Mouse (Mus musculus) lung, postnatal 0 days (tissue): ENCODE data around the gene 2410131K14Rik. TPM values are rescaled to one million over a fixed set of nuclear protein-coding genes. Genes with fewer than 3 reads are reported as not detected.

Source experiments
- ATAC-seq: fragments of 200-750 bp; cut with Nextera tagmentation; 2 replicates; pipeline ENCODE4 v1.8.0; 2017; ENCODE audit warnings: moderate library complexity
- DNase-seq: peaks from one replicate; pipeline ENCODE4 v3.0.0-alpha.2; 2016; ENCODE audit warnings: low spot score
- H3K27ac ChIP-seq: fragments of 300-500 bp; sonication (generic); 2 replicates; pipeline ENCODE4 v1.5.1; 2014; ENCODE audit warnings: antibody characterized with exemption, mild to moderate bottlenecking, low read length, mixed read lengths
- H3K27me3 ChIP-seq: fragments of 300-500 bp; sonication (generic); replicated peaks from 2 replicates; pipeline ENCODE4 v1.6.1; 2014; ENCODE audit warnings: low read length, mixed read lengths; ENCODE audit not compliant: insufficient read depth
- H3K36me3 ChIP-seq: fragments of 300-500 bp; sonication (generic); 2 replicates; pipeline ENCODE4 v1.6.1; 2014; ENCODE audit warnings: low read length, mixed read lengths; ENCODE audit not compliant: insufficient read depth
- H3K4me1 ChIP-seq: fragments of 300-500 bp; sonication (generic); 2 replicates; pipeline ENCODE4 v1.6.1; 2014; ENCODE audit warnings: antibody characterized with exemption, low read depth, low read length, mixed read lengths; ENCODE audit not compliant: insufficient read depth
- H3K4me2 ChIP-seq: fragments of 300-500 bp; sonication (generic); replicated peaks from 2 replicates; pipeline ENCODE4 v1.6.1; 2014; ENCODE audit warnings: low read depth, mild to moderate bottlenecking, low read length, moderate library complexity, mixed read lengths
- H3K4me3 ChIP-seq: fragments of 300-500 bp; sonication (generic); 2 replicates; pipeline ENCODE4 v1.5.1; 2014; ENCODE audit warnings: low read depth, low read length
- H3K9ac ChIP-seq: fragments of 300-500 bp; sonication (generic); replicated peaks from 2 replicates; pipeline ENCODE4 v1.6.1; 2014; ENCODE audit warnings: low read depth, mild to moderate bottlenecking
- H3K9me3 ChIP-seq: fragments of 300-500 bp; sonication (generic); 2 replicates; pipeline ENCODE4 v1.6.1; 2016; ENCODE audit warnings: low read length, mixed read lengths
- CTCF ChIP-seq: IDR thresholded peaks from 2 replicates; pipeline ENCODE4 v1.5.1; 2016; ENCODE audit warnings: antibody characterized with exemption, mild to moderate bottlenecking
- EP300 ChIP-seq: IDR thresholded peaks from 2 replicates; pipeline ENCODE4 v1.6.1; 2016; ENCODE audit warnings: antibody characterized with exemption, mild to moderate bottlenecking, control low read depth
- WGBS: fragments of 180-500 bp; shearing (Covaris S2); extraction: QIAGEN DNeasy Blood & Tissue Kit; methylation state at CpG from one replicate; pipeline ENCODE4 v1.1.7; 2014; 5-methylcytosine and 5-hydroxymethylcytosine counted together
- polyA plus RNA-seq: library from polyadenylated mRNA; unstranded; fragments of >200 nt; fragmentation: Nextera tagmentation; extraction: Ambion mirVana; gene quantifications from 2 replicates; pipeline ENCODE4 v1.2.1, GENCODE M21; 2015

Gene 2410131K14Rik
- polyA plus RNA-seq, 1 experiment from 2014 or later, result 4.9 TPM

DNA sequence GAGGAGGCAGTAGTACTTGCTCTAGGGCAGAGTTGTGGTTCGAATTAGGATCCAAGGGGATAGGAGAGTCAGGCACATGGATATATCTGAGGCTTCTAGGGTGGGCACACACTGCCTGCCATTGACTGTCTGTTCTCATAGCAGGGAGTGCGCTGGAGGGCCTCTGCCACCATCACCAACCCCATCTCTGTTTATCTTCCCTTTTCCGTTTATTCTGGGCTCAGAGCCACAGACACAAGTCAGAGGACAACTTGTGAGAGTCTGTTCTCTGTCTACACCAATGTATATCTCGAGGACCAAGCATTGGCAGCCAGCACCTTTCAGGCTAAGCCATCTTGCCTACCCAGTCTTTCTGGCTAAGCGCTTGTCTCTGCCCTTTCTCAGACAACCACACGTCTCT lies 14.6 kb downstream of the 2410131K14Rik start:
- H3K36me3 ChIP-seq, result peaks cover 13% of the 10 kb centered on the region; the same call in 1 of the 2 replicates
- H3K9me3 ChIP-seq, result no peaks in the 10 kb centered on the region
- peaks cover 9% of the 10 kb centered on the region; the same call in 1 of the 2 replicates for H3K4me1 ChIP-seq
- peak; percentile 66 for ATAC-seq
- WGBS, result 50% methylated on average over 6 of the region's 6 CpGs
- TF ChIP-seq EP300 (no peak), CTCF (no peak)
- H3K9ac ChIP-seq, result no peak overlapping the region
- peak; percentile 20 for DNase-seq
- no peak overlapping the region for H3K4me3 ChIP-seq
- no peak overlapping the region; the same call in 1 of the 2 replicates for H3K27ac ChIP-seq
- H3K27me3 ChIP-seq, result no peaks in the 10 kb centered on the region
- H3K4me2 ChIP-seq, result 0 out of 2 replicates have a peak overlapping the region, but pooled peaks have one; percentile 21

DNA sequence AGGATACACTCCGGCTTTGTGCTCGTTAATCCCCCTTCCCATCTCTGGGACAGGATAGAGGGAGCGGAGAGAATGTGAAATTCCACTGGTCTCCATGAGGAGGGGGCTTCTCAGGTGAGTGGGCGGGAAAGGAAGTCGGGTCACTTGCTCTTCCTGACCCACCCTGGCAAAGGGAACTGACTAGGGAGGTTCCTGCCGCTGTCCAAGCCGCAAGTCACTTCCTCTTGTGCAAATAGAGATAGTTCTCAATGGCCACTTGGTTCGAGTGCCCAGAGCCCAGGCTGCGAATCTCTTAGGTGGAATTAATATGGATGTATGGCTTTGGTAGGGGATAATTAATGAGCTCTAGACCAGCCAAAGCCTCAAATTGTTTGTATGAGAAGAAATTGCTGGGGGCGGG lies 15.0 kb downstream of the 2410131K14Rik start:
- DNase-seq, result peak; percentile 25
- Histone ChIP-seq H3K4me2 (0 out of 2 replicates have a peak overlapping the region, but pooled peaks have one; percentile 21), H3K27me3 (no peaks in the 10 kb centered on the region), H3K27ac (no peak overlapping the region), H3K4me1 (peaks cover 9% of the 10 kb centered on the region; the same call in 1 of the 2 replicates), H3K36me3 (peaks cover 13% of the 10 kb centered on the region; the same call in 1 of the 2 replicates), H3K9ac (no peak overlapping the region), H3K4me3 (no peak overlapping the region), H3K9me3 (no peaks in the 10 kb centered on the region)
- ATAC-seq, result peak; percentile 42
- WGBS, result 53% methylated on average over 10 of the region's 10 CpGs
- TF ChIP-seq CTCF, result no peak
- TF ChIP-seq EP300, result no peak

DNA sequence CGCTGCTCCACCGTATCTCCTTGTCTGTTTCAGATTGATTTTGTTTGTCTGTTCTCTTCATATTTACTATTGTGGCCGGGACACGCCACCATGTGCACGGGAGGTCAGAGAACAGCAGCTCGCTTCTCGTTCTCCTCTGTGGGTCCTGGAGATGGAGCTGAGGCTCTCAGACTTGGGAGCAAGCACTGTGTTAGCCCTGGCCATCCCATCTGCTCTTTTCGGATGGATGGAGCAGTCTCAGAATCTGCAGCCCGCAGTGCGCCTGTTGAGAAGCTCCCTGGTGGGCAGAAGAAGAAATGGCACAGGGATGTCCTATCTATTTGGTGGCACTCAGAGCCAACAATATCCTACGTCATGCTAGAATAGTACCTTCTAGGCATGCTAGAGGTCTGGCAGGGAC lies 15.6 kb downstream of the 2410131K14Rik start:
- H3K36me3 ChIP-seq, result peaks cover 13% of the 10 kb centered on the region; the same call in 1 of the 2 replicates
- no peak for ATAC-seq
- H3K4me2 ChIP-seq, result no peak overlapping the region
- no peaks in the 10 kb centered on the region for H3K27me3 ChIP-seq
- peaks cover 9% of the 10 kb centered on the region; the same call in 1 of the 2 replicates for H3K4me1 ChIP-seq
- H3K27ac ChIP-seq, result no peak overlapping the region
- no peak overlapping the region for H3K9ac ChIP-seq
- TF ChIP-seq EP300 (no peak), CTCF (no peak)
- DNase-seq, result no peak
- H3K4me3 ChIP-seq, result no peak overlapping the region
- 90% methylated on average over 11 of the region's 11 CpGs for WGBS
- no peaks in the 10 kb centered on the region for H3K9me3 ChIP-seq

DNA sequence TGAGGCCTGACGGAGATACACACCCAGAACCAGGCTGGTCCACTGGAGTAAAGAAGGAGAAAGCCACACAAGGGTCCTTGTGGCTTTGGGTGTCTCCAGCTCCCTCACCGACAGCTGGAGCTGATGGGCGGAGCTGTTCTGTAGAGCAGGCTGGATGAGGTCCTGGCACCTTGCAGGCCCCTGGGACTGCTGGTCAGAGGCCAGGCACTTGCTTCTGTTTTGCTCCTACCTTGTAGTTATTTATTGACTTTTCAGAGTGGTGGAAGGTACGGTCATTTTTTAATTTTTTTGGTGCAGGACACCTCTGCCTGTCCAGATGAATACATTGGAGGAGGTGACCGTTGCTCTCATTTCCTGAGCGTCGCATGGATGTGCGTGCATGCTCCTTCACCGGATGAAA lies 16.2 kb downstream of the 2410131K14Rik start:
- Histone ChIP-seq H3K27me3 (no peaks in the 10 kb centered on the region), H3K4me2 (no peak overlapping the region), H3K9me3 (no peaks in the 10 kb centered on the region), H3K36me3 (peaks cover 13% of the 10 kb centered on the region; the same call in 1 of the 2 replicates), H3K27ac (no peak overlapping the region), H3K9ac (no peak overlapping the region), H3K4me3 (no peak overlapping the region), H3K4me1 (peaks cover 9% of the 10 kb centered on the region; the same call in 1 of the 2 replicates)
- ATAC-seq, result no peak
- WGBS, result 85% methylated on average over 9 of the region's 9 CpGs
- DNase-seq, result no peak
- TF ChIP-seq EP300 (no peak), CTCF (no peak)

DNA sequence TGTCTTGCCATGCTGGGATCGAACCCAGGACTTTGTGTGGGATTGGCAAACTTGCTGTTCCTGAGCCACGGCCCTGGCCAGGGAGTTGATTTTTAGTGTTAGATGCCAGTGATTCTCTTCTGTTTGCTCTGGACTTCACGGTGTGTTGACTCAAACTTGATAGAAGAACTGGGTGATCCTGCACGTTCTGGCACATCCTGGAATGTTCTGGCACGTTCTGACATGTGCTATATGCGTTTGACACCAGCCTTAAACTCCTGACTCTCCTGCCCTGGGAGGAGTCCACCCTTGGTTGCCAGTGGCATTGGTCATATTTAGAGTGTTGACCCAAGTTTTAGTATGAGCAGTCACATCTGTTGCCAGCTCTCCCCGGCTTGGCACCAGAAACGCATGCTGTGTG lies 17.4 kb downstream of the 2410131K14Rik start:
- no peak for TF ChIP-seq CTCF
- no peak for TF ChIP-seq EP300
- WGBS, result 74% methylated on average over 8 of the region's 8 CpGs
- H3K9me3 ChIP-seq, result no peaks in the 10 kb centered on the region
- no peak overlapping the region for H3K4me2 ChIP-seq
- no peak overlapping the region for H3K9ac ChIP-seq
- no peak overlapping the region for H3K4me3 ChIP-seq
- peaks cover 8% of the 10 kb centered on the region; the same call in 1 of the 2 replicates for H3K36me3 ChIP-seq
- ATAC-seq (peak; percentile 40), DNase-seq (peak; percentile 44)
- no peak overlapping the region for H3K27ac ChIP-seq
- peaks cover 9% of the 10 kb centered on the region; the same call in 1 of the 2 replicates for H3K4me1 ChIP-seq
- H3K27me3 ChIP-seq, result no peaks in the 10 kb centered on the region

DNA sequence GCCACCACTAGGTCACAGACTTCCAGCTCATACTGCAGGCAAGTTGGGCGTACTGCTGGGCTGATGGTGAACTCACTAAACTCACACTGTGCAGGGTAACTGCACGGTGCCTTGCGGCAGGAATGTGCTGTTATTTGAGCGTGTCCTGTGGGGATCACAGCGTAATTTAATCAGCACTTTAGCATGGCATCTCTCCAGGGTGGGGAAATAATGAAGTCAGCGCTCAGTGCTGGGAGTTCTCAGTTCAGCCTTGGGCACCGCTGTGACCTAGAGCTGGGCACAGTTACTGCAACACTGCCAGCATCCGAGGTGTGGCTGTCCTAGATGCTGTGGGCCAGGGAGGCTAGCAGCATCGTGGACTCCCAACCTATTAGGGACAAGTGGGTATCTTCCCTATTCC lies 19.3 kb downstream of the 2410131K14Rik start:
- Histone ChIP-seq H3K4me2 (no peak overlapping the region), H3K27ac (no peak overlapping the region), H3K4me1 (peaks cover 8% of the 10 kb centered on the region; the same call in 1 of the 2 replicates), H3K36me3 (peaks cover 8% of the 10 kb centered on the region; the same call in 1 of the 2 replicates), H3K27me3 (no peaks in the 10 kb centered on the region), H3K9ac (no peak overlapping the region), H3K4me3 (no peak overlapping the region), H3K9me3 (no peaks in the 10 kb centered on the region)
- 83% methylated on average over 9 of the region's 9 CpGs for WGBS
- TF ChIP-seq EP300 (no peak), CTCF (no peak)
- ATAC-seq, result no peak
- no peak for DNase-seq
